Mouse (Mus musculus) testis, postnatal 14 days (tissue): ENCODE results near the gene Chp1.
"Not testable (repeated sequence)": the region's sequence is repeated elsewhere in the genome, so short reads cannot be mapped to it uniquely, and the experiment has no call there.

Experiments used
- DNase-seq: peaks from one replicate; pipeline ENCODE4 v3.0.0; 2021; ENCODE audit warnings: low spot score

The Chp1 gene

GRCm38 (mm10) chr2:119566182-119566855, 18.8 kb downstream of the Chp1 start:
- DNase-seq, result no peak

DNA sequence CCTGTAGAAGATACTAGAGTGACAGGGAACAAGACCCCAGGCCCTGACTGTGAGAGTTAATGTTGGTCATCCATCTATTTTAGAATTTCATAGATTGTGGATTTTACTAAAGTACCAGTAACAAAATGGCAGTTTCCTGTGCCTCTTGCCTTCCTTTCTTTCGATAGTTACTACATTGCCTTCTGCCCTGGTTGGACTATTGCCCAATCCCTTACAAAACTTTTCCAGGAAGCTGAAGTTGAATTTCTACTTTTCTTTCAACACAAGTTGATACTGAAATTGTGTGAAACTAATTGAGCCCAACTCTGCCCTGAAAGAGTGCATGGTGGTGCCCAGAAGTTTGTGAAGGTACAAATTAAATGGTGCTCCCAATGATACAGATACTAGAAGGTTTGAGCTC, 25.0 kb downstream of the Chp1 start:
- no peak for DNase-seq

GRCm38 (mm10) chr2:119581571-119581970, 34.1 kb downstream of the Chp1 start:
- no peak for DNase-seq

DNA sequence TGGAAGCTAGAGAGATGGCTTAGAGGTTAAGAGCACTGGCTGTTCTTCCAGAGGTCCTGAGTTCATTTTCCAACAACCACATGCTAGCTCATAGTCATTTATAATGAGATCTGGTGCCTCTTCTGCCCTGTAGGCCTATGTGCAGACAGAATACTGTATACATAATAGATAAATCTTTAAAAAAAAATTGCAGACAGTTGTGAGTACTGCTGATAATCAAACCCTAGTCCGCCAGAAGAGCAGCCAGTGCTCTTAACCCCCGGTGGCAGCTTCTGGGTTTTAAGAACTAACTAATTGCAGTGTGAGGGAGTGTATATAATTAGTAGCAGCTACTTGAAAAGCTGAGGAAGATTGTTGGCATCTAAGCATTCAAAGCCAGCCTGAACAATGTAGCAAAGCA, 35.9 kb downstream of the Chp1 start:
- no peak for DNase-seq

GRCm38 (mm10) chr2:119584282-119584681, 36.8 kb downstream of the Chp1 start:
- DNase-seq, result no peak

DNA sequence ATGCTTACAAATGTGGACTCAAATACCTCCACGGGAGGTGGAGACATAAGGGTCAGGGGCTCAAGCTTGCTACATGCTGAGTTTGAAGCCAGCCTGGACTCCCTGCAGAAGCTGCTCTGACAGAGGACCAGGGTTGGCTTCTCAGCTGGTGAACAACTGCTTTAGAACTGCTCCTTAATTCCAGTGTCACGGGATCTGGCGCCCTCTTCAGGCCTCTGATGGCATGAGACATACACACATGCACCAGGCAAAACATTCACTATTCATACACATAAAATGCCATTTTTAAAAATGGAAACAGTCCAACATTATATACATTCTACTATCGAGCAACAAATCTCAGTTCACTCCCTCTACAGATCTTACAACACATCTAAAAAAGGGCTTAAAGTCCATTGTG, 39.9 kb downstream of the Chp1 start:
- no peak for DNase-seq

DNA sequence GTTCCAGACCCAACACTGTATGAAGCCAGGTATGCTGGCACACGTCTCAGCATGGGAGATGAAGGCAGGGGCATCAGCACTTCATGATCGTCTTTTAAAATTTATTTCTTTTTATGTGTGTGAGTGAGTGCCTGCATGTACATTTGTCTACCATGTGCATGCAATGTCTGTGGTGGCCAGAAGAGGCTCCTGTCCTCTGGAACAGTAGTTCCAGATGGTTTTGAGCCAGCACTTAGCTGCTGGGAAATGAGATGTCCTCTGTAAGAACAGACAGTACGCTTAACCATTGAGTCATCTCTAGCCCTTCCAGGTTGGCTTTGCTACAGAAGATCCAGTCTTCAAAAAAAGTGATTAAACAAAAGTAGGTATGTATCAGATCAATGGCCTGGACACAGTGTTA, 43.8 kb downstream of the Chp1 start:
- DNase-seq, result no peak

GRCm38 (mm10) chr2:119593765-119594112, 46.2 kb downstream of the Chp1 start:
- no peak for DNase-seq

DNA sequence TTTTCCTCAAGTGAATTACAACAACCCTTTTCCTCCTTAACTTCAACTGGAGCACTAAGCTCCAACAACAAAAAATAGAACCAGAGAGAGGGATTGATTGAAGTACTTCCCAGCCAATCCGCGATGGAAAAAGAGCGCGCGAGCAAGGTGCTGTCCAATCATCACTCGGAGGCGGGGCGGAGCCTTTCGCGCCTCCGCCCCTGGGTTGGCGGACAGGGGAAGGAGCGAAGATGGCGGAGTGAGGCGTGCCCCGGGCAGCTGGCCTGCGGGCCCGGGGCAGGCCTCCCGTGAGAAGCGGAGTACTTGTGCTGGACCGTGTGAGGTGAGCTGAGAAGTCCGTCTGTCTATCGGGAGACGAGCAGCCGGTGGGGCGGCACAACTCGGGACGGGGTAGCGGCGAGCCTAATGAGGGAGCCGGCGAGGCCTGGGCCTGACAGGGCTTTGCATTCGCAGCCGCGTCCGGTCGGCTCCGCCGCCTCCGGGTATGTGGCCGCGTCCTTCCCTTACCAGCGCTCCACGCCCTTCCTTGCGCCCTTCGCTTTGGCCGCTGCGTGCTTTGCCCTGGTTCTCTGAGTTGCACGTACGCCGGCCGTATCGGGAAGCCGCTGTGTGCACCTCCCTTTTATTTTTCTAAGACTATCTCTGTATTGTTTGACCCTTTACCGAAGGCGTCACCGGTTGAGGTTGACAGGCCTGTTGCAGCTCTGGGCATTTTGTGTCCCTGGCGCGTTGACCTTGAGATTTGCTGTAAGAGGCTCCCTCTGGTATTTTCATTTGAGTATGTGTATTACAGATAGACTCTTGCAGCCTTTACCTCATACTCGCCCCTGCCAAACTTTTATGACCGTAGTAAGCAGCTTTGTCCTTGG, 46.9 kb downstream of the Chp1 start:
- DNase-seq, result peak; percentile 97

- DNase-seq, result no peak
Measured at GRCm38 (mm10) chr2:119595308-119595707, 47.8 kb downstream of the Chp1 start.

DNA sequence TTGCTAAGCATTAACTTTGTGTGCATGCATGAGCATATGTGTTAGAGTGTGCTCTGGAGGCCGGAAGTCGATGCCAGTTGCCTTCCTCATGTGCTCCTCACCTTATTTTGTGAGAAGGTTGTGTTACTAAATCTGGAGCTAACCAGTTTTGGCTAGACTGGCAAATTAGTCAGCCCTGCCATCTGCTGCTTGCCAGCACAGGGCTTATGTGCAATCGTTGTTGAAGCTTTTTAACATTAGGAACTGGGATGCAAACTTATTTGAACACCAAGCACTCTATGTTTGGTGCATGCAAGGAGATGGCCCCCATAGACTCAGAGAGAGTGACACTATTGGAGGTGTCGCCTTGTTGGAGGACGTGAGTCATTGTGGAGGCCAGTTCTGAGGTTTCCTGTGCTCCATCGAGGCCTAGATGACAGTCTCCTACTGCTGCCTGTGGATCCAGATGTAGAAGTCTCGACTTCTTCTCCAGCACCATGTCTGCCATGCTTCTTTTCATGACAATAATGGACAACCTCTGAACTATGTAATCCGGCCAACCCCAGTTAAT, 49.4 kb downstream of the Chp1 start:
- DNase-seq, result no peak

GRCm38 (mm10) chr2:119601027-119601426, 53.5 kb downstream of the Chp1 start:
- no peak for DNase-seq

- not testable (repeated sequence) for DNase-seq
Measured at GRCm38 (mm10) chr2:119601575-119601974, 54.1 kb downstream of the Chp1 start.

GRCm38 (mm10) chr2:119602488-119602887, 55.0 kb downstream of the Chp1 start:
- DNase-seq, result no peak

GRCm38 (mm10) chr2:119603909-119604308, 56.4 kb downstream of the Chp1 start:
- no peak for DNase-seq

DNA sequence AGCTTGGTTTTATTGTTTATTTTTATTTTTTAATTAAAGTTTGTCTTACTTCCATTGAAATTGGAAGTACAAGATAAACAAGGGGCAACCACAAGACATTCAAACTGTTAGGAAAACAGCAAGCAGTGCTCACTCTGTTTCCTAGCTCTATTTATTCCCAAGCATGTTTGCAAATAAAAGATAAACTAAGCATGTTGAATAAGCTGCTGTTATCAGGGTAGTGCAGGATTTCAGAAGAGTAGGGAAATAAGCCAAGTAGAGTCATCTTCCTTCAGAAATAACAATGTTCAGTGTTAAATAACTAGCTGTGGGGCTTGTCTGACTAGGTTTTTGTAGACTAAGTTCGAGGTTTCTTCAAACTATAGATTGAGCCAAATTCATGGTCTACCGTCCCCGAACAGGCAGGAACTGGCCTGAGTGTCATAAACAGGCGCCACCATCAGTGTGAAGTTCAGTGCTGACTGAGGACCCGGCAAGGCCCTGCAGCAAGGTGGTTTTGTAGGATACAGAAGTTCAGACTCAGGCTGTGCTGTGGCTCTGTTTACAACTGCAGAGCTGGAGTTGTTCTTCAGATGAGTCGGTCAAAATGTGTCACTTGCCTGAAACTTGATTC, 58.0 kb downstream of the Chp1 start:
- no peak for DNase-seq

- no peak for DNase-seq
Measured at GRCm38 (mm10) chr2:119607023-119607422, 59.5 kb downstream of the Chp1 start.

GRCm38 (mm10) chr2:119617841-119618198, 70.3 kb downstream of the Chp1 start:
- DNase-seq, result no peak

DNA sequence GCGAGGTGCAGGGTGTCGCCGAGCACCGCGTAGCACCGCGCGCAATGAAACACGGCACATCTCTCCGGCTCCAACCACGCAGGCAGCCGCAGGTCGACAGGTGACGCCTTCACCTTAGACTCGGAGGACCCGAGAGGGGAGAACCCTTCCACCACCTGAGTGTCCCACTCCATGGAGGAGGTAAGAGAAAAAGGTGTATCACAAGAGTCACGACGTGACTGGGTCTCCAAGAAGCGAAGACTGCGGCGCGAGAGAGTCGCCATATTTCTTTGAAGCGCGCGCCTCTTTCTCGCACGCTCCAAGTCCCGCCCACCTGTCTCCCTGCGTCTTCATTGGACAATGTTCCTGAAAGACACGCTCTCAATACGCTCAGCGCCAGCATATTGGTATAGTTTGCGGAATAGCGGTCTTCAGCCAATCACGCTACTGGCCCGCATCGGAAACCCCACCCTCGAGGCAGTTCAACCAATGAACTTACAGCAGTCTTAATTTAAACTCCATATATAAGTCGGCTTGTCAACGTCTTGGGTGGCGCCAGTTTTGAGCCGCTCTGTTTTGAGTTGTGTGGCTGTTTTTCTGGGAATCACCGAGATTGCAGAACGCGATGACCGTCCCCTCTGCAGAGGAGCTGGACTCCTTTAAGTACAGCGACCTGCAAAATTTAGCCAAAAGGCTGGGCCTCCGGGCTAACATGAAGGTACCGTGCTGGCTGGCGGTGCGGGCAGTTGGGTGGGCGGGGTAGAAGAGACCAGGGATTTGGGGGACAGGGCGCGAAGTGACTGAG, 70.9 kb downstream of the Chp1 start, which contains the start of the genes Nusap1 and Oip5:
TSS of gene Nusap1 (plus strand) at position 100 of the 784 bp plus-strand sequence.
TSS of gene Oip5 (minus strand) at position 271 of the 784 bp plus-strand sequence.
- peak; percentile 98 for DNase-seq

DNA sequence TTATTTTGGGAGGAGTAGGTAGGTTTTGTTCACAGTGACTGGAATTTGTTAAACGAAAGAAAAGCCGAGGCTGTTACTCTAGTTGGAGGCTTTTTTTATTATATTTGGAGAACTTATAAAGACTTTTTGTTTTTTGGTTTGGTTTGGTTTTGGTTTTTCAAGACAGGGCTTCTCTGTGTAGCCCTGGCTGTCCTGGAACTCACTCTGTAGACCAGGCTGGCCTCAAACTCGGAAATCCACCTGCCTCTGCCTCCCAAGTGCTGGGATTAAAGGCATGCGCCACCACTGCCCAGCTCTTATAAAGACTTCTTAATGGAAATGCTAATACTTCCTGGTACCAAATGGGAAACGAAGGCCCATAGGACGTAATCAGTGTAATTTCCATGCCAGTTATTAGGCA, 71.5 kb downstream of the Chp1 start:
- DNase-seq, result not testable (repeated sequence)

GRCm38 (mm10) chr2:119621302-119621701, 73.8 kb downstream of the Chp1 start:
- DNase-seq, result no peak
